Mouse (Mus musculus): Measurements from ENCODE around the gene Ccer2.

GRCm38 (mm10) chr7:28788307-28789195 is 32.6 kb downstream of the Ccer2 start, which contains the start of gene Rinl:
- TF ChIP-seq POLR2A (IDR thresholded peaks at IDR 0.05; ENCODE audit: extremely low read depth, insufficient read depth, low read length) (no peak), CTCF (IDR thresholded peaks at IDR 0.05; ENCODE audit: extremely low read depth, insufficient read depth, low read length) (no peak)

Data from cortical plate, adult 2 months (tissue).